Mouse (Mus musculus) layer of hippocampus, postnatal 10 days (tissue): ENCODE results near the gene Defb36. TPM values are rescaled to one million over a fixed set of nuclear protein-coding genes. Genes with fewer than 3 reads are reported as not detected.

Experiments used
- DNase-seq, 2 experiments: peaks; one replicate each; pipeline ENCODE4 v3.0.0; 2021; ENCODE audit warnings: low spot score in 2 of 2
- total RNA-seq, 2 experiments: library from RNA; stranded (reverse); gene quantifications; 2 replicates each; pipeline ENCODE4 v1.2.3; 2021

The Defb36 gene
- total RNA-seq, 2 experiments from 2014 or later: not detected

GRCm38 (mm10) chr2:152661163-152661562 lies 57.0 kb downstream of the Defb36 start:
- DNase-seq: no peak

Other genes with a start within 250 kb of the Defb36 start
- gene Nrsn2, start 227.7 kb upstream of the Defb36 start, total RNA-seq: 10 to 100 TPM; 35.3 to 35.4 TPM
- gene Sox12, start 206.3 kb upstream of the Defb36 start, total RNA-seq: 10 to 100 TPM; 37.5 to 38.1 TPM
- gene Zcchc3, start 189.3 kb upstream of the Defb36 start, total RNA-seq: 10 to 100 TPM in 1 of 2 experiments, 1 to 10 TPM in 1; 9.9 to 12.1 TPM
- gene 6820408C15Rik, start 188.7 kb upstream of the Defb36 start, total RNA-seq: 1 to 10 TPM; 3.5 to 4.3 TPM
- gene Defb23, start 139.7 kb upstream of the Defb36 start, total RNA-seq: not detected
- not detected for gene Defb20, start 127.3 kb upstream of the Defb36 start, total RNA-seq
- gene Defb22, start 114.2 kb upstream of the Defb36 start, total RNA-seq: not detected
- gene Defb26, start 92.6 kb upstream of the Defb36 start, total RNA-seq: not detected
- gene Defb28, start 86.1 kb upstream of the Defb36 start, total RNA-seq: not detected
- not detected for gene Defb29, start 64.2 kb upstream of the Defb36 start, total RNA-seq
- not detected for gene Gm17416, start 35.0 kb upstream of the Defb36 start, total RNA-seq
- not detected for gene Defb21, start 31.6 kb upstream of the Defb36 start, total RNA-seq
- not detected for gene Defb19, start 24.0 kb upstream of the Defb36 start, total RNA-seq
- gene Defb45, start 4.9 kb upstream of the Defb36 start, total RNA-seq: not detected
- not detected for gene Defb25, start 18.7 kb downstream of the Defb36 start, total RNA-seq
- gene Rem1, start 22.6 kb downstream of the Defb36 start, total RNA-seq: under 1 TPM; 0.91 to 0.96 TPM
- gene H13, start 65.1 kb downstream of the Defb36 start, total RNA-seq: 100 to 1,000 TPM; 109 to 114 TPM
- 10 to 100 TPM; 25.3 to 25.7 TPM for gene Mcts2, start 82.7 kb downstream of the Defb36 start, total RNA-seq
- 10 to 100 TPM; 29.0 to 31.2 TPM for gene Id1, start 131.9 kb downstream of the Defb36 start, total RNA-seq
- 1 to 10 TPM; 2.1 to 2.5 TPM for gene Cox4i2, start 149.8 kb downstream of the Defb36 start, total RNA-seq
- gene Bcl2l1, start 227.4 kb downstream of the Defb36 start, total RNA-seq: 100 to 1,000 TPM; 109 to 117 TPM
- 1 to 10 TPM; 5.9 to 6.6 TPM for gene Tpx2, start 243.6 kb downstream of the Defb36 start, total RNA-seq